12 mouse cellular contexts compared by ENCODE assay signal in genomic region chr16:36720194-36721055, GRCm38 (mm10). TPM values are rescaled to one million over a fixed set of nuclear protein-coding genes. Genes with fewer than 3 reads are reported as not detected.
DNase-seq lines count a peak whose midpoint lies in the region; ATAC-seq lines count a peak whose summit lies in the region.
"Had no signal": no experiment of that assay in that cellular context is flagged by ENCODE, and none has a peak within 500 bp of the region (broad histone marks: within the 10 kb centered on the region; RNA-seq: fewer than 3 reads in every experiment).

No protein-coding gene starts in this region.

- no peak overlapping the region for H3K4me3 ChIP-seq in hindbrain, embryonic 13.5 days
- no peak overlapping the region for H3K4me3 ChIP-seq in hindbrain, embryonic 16.5 days (ENCODE audit: low read length)
- no peak overlapping the region for H3K4me3 ChIP-seq in intestine, embryonic 16.5 days (ENCODE audit: low read length)
- H3K4me3 ChIP-seq: lung, embryonic 15.5 days had no signal

- intact Hi-C loops in gastrocnemius, postnatal 14 days (cut with DNase I; ENCODE audit: low total_unique reads), result no loop called here

- peak; percentile 20 for DNase-seq in CD4-positive helper T cell, adult 2 months (ENCODE audit: low read depth, low spot score)
- peak; percentile 32 for DNase-seq in c-Kit-positive CD71-negative TER-119-negative erythroid progenitor cells, embryonic 14.5 days (ENCODE audit: low read depth)
- DNase-seq in gastrocnemius, postnatal 14 days, result no peak
- DNase-seq in adrenal gland, adult 18-20 months (ENCODE audit: low spot score in 2 of 2), result no peak
- DNase-seq: layer of hippocampus, adult 9-11 months; thymus, adult 18-20 months had no signal

- H3K4me1 ChIP-seq in hindbrain, embryonic 13.5 days (replicated peaks), result no peaks in the 10 kb centered on the region
- no peaks in the 10 kb centered on the region for H3K4me1 ChIP-seq in hindbrain, embryonic 16.5 days (ENCODE audit: control insufficient read depth, insufficient read depth, low read depth, low read length)
- H3K4me1 ChIP-seq in intestine, embryonic 16.5 days (ENCODE audit: control insufficient read depth, insufficient read depth, low read length), result no peaks in the 10 kb centered on the region
- H3K4me1 ChIP-seq: lung, embryonic 15.5 days had no signal

- no peak overlapping the region for H3K4me2 ChIP-seq in hindbrain, embryonic 13.5 days
- no peak overlapping the region for H3K4me2 ChIP-seq in hindbrain, embryonic 16.5 days (ENCODE audit: low read length)
- H3K4me2 ChIP-seq in intestine, embryonic 16.5 days (ENCODE audit: low read depth, low read length), result no peak overlapping the region
- H3K4me2 ChIP-seq: lung, embryonic 15.5 days had no signal

- no peak overlapping the region for H3K27ac ChIP-seq in hindbrain, embryonic 13.5 days
- H3K27ac ChIP-seq in hindbrain, embryonic 16.5 days (ENCODE audit: low read depth, low read length), result no peak overlapping the region
- H3K27ac ChIP-seq in intestine, embryonic 16.5 days (ENCODE audit: low read length), result no peak overlapping the region
- H3K27ac ChIP-seq: lung, embryonic 15.5 days had no signal

- ATAC-seq in hindbrain, embryonic 13.5 days (ENCODE audit: low FRiP score), result 0 out of 2 replicates have a peak, but pooled peaks have one; percentile 32
- ATAC-seq in hindbrain, embryonic 16.5 days, result no peak
- peak; percentile 85 for ATAC-seq in megakaryocyte-erythroid progenitor cell, adult 5-6 weeks (replicated peaks; ENCODE audit: low FRiP score, low TSS enrichment, poor library complexity, severe bottlenecking)
- no peak for ATAC-seq in intestine, embryonic 16.5 days

- no peaks in the 10 kb centered on the region for H3K9me3 ChIP-seq in hindbrain, embryonic 13.5 days
- no peaks in the 10 kb centered on the region for H3K9me3 ChIP-seq in hindbrain, embryonic 16.5 days (ENCODE audit: control insufficient read depth, low read length)
- H3K9me3 ChIP-seq in intestine, embryonic 16.5 days (ENCODE audit: control insufficient read depth, low read length), result no peaks in the 10 kb centered on the region
- H3K9me3 ChIP-seq: lung, embryonic 15.5 days had no signal

- no peak overlapping the region for H3K9ac ChIP-seq in hindbrain, embryonic 13.5 days
- no peak overlapping the region for H3K9ac ChIP-seq in hindbrain, embryonic 16.5 days (ENCODE audit: low read depth, low read length)
- no peak overlapping the region for H3K9ac ChIP-seq in intestine, embryonic 16.5 days (ENCODE audit: low read depth, low read length)
- H3K9ac ChIP-seq: lung, embryonic 15.5 days had no signal

- H3K36me3 ChIP-seq in hindbrain, embryonic 13.5 days, result no peaks in the 10 kb centered on the region
- H3K36me3 ChIP-seq in hindbrain, embryonic 16.5 days (ENCODE audit: control insufficient read depth, insufficient read depth, low read length), result no peaks in the 10 kb centered on the region
- H3K36me3 ChIP-seq in intestine, embryonic 16.5 days (ENCODE audit: control insufficient read depth, insufficient read depth, low read length), result no peaks in the 10 kb centered on the region
- H3K36me3 ChIP-seq: lung, embryonic 15.5 days had no signal

- 0 out of 2 replicates have a peak, but pooled peaks cover 6% of the 10 kb centered on the region for H3K27me3 ChIP-seq in hindbrain, embryonic 13.5 days
- peaks cover 2% of the 10 kb centered on the region; the same call in 1 of the 2 replicates for H3K27me3 ChIP-seq in hindbrain, embryonic 16.5 days (replicated peaks; ENCODE audit: control insufficient read depth, insufficient read depth, low read length)
- H3K27me3 ChIP-seq in intestine, embryonic 16.5 days (replicated peaks; ENCODE audit: control insufficient read depth, insufficient read depth, low read length), result no peaks in the 10 kb centered on the region
- H3K27me3 ChIP-seq: lung, embryonic 15.5 days had no signal

- WGBS in hindbrain, embryonic 13.5 days, result 57% methylated on average over 13 of the region's 13 CpGs
- WGBS in hindbrain, embryonic 16.5 days, result 55% methylated on average over 13 of the region's 13 CpGs
- WGBS in intestine, embryonic 16.5 days, result 68% methylated on average over 13 of the region's 13 CpGs

RNA-seq across cellular contexts. Expression of gene Ildr1, which starts 26.6 kb away (rescaled TPM):
- 0.09 and 0.18 TPM in 2 replicates for polyA plus RNA-seq in hindbrain, embryonic 13.5 days (2015; fragmentation: Nextera tagmentation; extraction: Ambion mirVana)
- 0.36 and 0.68 TPM in 2 replicates for polyA plus RNA-seq in hindbrain, embryonic 16.5 days (2015; fragmentation: Nextera tagmentation; extraction: Ambion mirVana)
- 1.1 TPM in 1 of 2 replicates, not detected in the other for total RNA-seq in megakaryocyte-erythroid progenitor cell, adult 5-6 weeks (2014; fragmentation: Nextera tagmentation)
- total RNA-seq in megakaryocyte-erythroid progenitor cell, adult 5-6 weeks (2017), result not detected in 2 replicates
- under 1 TPM in 1 of 2 experiments, not detected in 1; 0.16 TPM for total RNA-seq in gastrocnemius, postnatal 14 days (2021)
- polyA plus RNA-seq in intestine, embryonic 16.5 days (2015; fragmentation: Nextera tagmentation; extraction: Ambion mirVana), result 9.0 and 9.7 TPM in 2 replicates
- total RNA-seq in adrenal gland, adult 18-20 months (2021), result not detected
- total RNA-seq: MEL had no signal

RNA-seq across cellular contexts. Expression of gene Cd86, which starts 54.5 kb away (rescaled TPM):
- 1.7 and 2.1 TPM in 2 replicates for polyA plus RNA-seq in hindbrain, embryonic 13.5 days (2015; fragmentation: Nextera tagmentation; extraction: Ambion mirVana)
- 1.7 and 2.3 TPM in 2 replicates for polyA plus RNA-seq in hindbrain, embryonic 16.5 days (2015; fragmentation: Nextera tagmentation; extraction: Ambion mirVana)
- not detected in 2 replicates for total RNA-seq in megakaryocyte-erythroid progenitor cell, adult 5-6 weeks (2014; fragmentation: Nextera tagmentation)
- total RNA-seq in megakaryocyte-erythroid progenitor cell, adult 5-6 weeks (2017), result not detected in 2 replicates
- total RNA-seq in gastrocnemius, postnatal 14 days (2021), result 1 to 10 TPM in 1 of 2 experiments, under 1 TPM in 1; 0.88 to 1.2 TPM
- 1.9 and 2.3 TPM in 2 replicates for polyA plus RNA-seq in intestine, embryonic 16.5 days (2015; fragmentation: Nextera tagmentation; extraction: Ambion mirVana)
- 1 to 10 TPM; 1.2 to 3.5 TPM for total RNA-seq in adrenal gland, adult 18-20 months (2021)
- total RNA-seq: MEL had no signal

Comparison
In these comparisons a context has a peak if more than half of its experiments do, and no peak if none do; other contexts are left out.
1. ATAC-seq: peak in hindbrain, embryonic 13.5 days (single experiment) and megakaryocyte-erythroid progenitor cell, adult 5-6 weeks (single experiment); none in hindbrain, embryonic 16.5 days (single experiment) and intestine, embryonic 16.5 days (single experiment).
2. DNase-seq: peak in CD4-positive helper T cell, adult 2 months (single experiment) and c-Kit-positive CD71-negative TER-119-negative erythroid progenitor cells, embryonic 14.5 days (single experiment); none in gastrocnemius, postnatal 14 days (single experiment) and adrenal gland, adult 18-20 months (0 of 2).